Mouse (Mus musculus) regulatory T cell (primary cell): ENCODE data around the gene Zfp870.

Source experiments
- in situ Hi-C: fragments of 300-600 bp; cut with MboI, MseI; formaldehyde crosslinking; loops from one replicate; pipeline ENCODE4 v1.15.1; 2025; ENCODE audit warnings: high pct_unique_total_duplicates

Zfp870 gene

GRCm38 (mm10) chr17:32891239-32892180 is at the start of gene Zfp870:
Gene Zfp870 (minus strand): TSS chr17:32891642.
- in situ Hi-C loops, result no loop called here

DNA sequence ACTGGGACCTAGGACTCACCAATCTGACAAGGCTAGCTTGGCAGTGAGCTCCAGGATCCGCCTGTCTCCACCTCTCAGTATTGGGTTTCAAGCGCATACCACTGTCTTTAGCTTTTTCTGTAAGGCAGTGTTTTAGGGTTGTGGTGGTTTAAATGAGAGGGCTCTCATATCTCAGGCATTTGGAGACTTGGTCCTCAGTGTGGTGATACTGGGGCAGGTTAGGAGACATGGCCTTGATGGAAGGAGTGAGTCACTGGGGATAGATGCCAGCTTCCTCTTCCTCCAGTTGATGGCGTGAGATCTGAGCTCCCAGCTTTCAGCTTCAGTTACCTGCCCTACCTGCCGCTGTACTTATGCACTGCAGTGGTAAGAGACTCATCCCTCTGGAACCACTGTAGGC is 48.4 kb upstream of the Zfp870 start:
- in situ Hi-C loops, result no loop called here

DNA sequence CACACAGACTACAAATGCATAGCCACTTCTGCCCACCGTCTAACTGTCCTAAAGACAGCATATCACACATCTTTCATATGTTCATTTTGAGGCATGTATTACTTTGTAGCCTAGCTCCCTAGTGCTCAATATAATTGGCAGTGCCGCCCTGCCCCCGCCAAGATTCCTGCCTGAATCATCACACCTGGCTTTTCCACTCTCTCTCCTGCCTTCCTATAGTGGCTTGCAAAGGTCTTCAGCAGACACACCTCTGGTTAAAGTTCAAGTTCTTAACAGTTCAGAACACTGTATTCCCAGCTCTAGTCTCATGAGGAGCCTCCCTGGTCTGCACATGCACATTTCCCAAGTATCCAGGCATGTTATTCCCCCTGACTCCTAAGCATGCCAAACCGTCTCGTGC is 36.4 kb upstream of the Zfp870 start:
- in situ Hi-C loops, result no loop called here

DNA sequence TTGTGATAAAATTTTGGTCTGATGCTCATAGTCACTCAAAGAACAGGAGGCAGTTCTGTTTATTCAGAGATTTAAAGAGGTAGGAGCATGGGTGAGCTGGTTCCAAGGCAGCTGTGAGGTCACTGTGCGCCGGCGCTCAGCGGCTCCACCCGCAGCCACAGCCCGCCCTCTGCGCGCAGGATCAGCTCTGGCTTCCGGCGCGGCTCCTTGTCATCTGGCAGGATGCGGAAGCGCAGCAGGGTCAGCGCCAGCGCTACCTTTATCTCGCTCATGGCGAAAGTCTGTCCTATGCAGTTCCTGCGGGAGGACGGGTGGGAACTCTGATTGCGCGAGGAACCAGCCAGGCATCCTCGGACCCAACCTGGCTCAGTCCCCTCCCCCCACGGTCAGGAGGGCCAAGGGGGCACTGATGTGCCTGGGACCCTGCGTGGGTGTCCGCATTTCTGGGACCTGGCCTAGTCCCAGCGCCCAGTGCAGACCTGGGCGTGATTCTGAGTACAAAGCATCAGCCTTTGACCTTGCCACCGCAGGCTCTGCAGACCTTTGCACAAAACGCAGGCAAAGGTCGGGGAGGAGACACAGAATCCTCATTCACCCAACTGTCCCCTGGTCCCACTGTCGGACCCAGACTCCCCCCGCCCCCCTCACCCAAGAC is 33.3 kb upstream of the Zfp870 start:
- in situ Hi-C loops, result no loop called here

GRCm38 (mm10) chr17:32923681-32924080 is 32.2 kb upstream of the Zfp870 start:
- in situ Hi-C loops, result no loop called here

GRCm38 (mm10) chr17:32919123-32919522 is 27.7 kb upstream of the Zfp870 start:
- in situ Hi-C loops, result no loop called here

DNA sequence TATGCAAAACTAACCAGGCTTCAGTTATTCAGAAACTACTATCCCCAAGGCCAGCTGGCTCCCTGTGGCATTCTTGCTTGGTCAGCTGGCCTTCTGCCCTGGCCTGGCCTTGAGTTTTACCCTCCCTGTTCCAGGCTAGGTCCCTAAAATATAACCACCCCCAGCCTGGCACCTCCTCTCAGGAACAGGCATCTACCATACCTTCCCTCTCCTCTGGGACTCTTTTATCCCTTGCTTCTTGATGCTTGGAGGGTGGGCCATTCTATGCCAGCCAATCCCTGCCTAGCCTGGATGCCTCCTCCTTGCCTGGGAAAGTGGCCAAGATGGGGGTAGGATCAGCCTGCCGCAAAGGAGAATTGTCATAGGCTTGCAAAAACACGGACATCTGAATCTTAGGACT is 25.7 kb upstream of the Zfp870 start, which contains the start of gene Cyp4f14:
Gene Cyp4f14, minus strand, starts transcription at position 212 of the 400 bp plus-strand sequence.
- in situ Hi-C loops, result no loop called here

GRCm38 (mm10) chr17:32916075-32916474 is 24.6 kb upstream of the Zfp870 start:
- in situ Hi-C loops, result no loop called here

- in situ Hi-C loops, result no loop called here
Observed at GRCm38 (mm10) chr17:32906172-32906571, 14.7 kb upstream of the Zfp870 start.

DNA sequence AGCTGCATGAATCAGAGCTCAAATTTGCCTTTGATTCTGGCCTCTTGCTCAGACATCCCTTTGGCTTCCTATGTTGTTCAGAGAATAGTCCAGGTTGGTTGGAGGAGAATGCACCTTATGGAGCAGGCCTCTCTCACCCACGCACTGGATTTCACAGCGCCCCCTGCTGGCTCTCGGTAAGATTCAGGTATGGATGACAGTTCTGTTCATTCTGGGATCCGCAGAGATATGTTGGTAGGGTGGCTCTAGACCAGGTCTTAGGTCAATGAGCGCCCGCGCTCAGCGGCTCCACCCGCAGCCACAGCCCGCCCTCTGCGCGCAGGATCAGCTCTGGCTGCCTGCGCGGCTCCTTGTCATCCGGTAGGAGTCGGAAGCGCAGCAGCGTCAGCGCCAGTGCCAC is 13.8 kb upstream of the Zfp870 start:
- in situ Hi-C loops, result no loop called here

DNA sequence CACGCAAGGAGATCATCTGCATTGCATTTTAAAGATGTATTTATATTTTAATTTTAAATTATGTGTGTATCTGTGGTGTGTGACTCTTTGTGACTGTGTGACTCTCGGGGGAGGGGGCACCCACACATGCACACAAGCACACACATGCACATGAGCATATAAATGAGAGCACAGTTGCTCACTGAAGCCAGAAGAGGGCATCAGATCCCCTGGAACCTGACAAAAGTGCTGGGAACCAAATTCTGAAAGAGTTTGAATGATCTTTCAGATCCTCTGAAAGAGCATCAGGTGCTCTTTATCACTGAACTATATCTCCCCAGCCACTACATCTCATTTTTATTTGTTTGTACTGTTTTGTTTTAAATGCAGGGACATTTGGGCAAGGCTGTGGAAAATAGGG is 13.0 kb upstream of the Zfp870 start:
- in situ Hi-C loops, result no loop called here

DNA sequence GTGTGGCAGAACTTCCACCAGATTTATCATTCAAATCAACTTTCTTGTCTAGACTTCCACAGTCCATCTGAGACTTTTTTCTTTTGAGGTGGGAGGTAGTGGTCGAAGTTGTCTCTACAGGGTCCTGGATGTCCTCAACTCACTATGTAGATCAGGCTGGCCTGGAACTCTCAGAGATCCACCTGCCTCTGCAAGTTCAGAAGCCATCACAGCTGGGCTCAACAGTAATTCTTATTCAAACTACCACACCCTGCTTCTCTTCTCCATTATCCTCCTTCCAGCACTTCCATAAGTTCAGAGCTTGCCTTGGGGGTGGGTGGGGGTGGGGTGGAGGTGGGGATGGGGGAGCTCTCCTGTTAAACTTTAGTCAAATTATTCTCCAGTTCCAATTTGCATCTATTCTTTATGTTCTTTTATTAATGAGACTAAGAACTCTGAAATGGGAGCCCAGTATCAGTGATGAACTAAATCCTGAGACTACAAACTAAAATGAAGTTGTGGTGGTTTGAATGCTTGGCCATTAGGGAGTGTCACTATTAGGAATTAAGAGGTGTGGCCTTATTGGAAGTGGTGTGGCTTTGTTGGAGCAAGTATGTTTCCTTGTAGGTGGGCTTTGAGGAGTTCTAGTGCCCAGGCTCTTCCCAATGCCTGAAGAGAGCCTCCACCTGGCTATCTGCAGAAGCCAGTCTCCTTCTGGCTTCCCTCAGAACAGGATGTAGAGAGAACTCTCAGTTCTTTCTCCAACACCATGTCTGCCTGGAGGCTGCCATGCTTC is 10.5 kb upstream of the Zfp870 start:
- in situ Hi-C loops, result no loop called here

GRCm38 (mm10) chr17:32895421-32895820 is 4.0 kb upstream of the Zfp870 start:
- in situ Hi-C loops, result no loop called here

DNA sequence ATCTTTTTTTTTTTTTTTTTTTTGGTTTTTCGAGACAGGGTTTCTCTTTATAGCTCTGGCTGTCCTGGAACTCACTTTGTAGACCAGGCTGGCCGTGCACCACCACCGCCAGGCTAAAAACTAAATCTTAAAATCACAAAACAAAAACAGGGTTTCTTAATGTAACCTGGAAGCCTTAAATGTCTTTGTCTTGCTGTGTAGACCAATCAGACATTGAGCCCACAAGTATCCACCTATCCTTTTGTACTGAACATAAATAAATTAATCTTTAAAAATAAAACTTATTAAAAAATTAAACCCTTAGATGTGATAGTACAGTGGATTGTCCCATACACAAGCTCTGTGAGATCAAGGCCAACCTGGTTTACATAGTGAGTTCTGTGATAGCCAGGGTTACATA is 2.5 kb upstream of the Zfp870 start:
- in situ Hi-C loops, result no loop called here

DNA sequence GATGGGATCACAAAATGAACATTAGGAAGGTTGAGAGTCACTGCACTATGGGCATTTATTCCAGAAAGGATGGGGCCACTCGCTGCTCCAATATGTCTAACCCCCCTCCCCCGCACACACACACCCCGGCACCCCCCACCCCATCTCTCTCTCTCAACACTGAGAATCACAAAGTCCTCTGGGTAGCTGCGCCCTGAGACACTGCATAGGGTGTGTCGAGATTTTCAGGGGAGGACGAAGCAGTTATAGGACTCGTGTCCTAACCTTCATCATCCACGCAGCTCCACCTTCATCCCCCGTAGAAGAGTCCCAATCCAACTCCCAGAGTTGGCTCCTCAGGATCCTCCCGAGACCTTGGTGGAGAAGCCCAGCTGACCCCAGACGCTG is 597 bp downstream of the Zfp870 start:
- in situ Hi-C loops, result no loop called here

GRCm38 (mm10) chr17:32889611-32890010 is 1.8 kb downstream of the Zfp870 start:
- in situ Hi-C loops, result no loop called here

DNA sequence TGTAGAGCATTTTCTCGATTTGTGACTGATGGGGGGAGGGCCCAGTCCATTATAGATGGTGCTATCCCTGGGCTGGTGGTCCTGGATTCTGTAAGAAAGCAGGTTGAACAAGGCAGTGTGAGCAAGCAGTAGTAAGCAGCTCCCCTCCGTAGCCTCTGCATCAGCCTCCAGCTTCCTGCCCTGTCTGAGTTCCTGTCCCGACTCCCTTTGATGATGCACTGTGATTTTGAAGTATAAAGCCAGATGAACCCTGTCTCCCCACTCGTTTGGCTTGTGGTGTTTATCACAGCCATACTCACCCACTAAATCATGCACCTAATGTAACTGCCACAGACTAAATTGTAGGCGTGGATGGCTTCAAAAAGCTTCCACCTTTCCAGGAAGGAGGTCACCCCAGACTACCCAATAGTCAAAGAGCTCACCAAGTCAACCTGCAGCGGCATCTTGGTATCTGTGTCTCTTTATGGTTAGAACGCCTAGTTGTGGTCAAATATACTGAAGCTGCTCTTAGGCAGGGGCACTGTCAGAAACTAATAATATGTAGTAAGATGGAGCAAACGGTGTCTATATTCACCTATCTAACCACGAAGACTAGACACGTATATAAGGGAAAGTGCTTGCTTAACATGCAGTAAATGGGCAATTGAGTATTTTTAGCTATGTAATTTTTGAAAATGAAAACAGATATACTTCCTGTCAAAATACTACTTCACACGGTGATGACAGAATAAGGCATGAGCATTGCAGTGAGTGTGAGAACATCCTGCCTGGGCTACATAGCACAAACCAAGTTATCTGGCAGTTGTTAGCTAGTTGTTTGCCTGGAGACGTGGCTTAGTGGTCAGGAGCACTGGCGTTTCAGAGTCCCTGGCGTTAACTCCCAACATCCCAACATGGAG is 10.9 kb downstream of the Zfp870 start:
- in situ Hi-C loops, result no loop called here

DNA sequence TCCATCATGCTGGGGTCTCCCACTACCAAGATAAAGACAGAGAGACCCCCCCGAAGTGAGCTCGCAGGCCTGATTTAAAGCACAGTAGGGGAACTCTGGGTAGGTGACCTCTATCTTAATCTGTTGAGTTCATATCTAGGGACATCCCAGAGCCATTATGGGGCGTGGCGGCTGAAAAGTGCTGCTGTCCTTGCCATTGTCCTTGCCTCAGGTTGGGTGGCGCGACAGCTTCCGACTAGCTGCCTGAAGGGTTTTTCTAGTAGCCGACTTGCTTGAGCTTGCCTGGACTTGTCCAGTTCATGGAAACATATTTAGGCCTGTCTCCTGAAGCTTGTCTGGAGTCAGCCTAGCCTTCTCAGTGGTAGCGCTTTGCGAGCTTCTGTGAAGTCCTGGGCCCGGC is 12.7 kb downstream of the Zfp870 start:
- in situ Hi-C loops, result no loop called here

DNA sequence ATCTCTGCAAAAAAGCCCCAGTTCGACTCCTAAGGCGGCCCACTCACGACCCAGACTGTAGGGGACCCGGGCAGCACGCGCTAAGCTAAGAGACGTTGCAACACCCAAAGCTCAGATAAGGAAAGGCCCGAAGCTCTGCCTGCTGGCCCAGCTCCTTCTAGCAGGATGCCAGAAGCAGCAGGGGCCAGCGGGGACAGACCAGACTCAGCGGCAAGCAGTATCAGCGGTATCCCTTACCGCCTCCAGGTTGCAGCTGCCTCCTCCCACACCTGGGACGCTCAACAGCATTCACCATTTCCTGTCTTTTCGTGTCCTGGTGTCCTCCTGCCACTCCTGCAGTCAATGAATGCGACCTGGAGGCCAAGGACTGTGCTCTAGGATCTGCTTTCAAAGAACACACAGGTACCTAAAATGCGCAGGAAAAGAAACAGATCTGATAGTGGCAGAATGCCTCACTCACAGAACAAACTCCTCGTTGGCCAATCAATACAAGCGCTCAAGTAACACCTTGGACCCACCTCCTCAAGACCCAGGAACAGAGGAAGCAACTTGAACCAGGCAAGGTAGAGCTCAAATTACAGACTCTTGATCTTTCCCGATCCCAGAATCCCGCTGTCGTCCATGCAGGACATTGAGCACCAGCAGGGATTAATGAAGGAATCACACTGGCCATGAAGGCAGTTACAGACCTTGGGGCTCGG is 13.8 kb downstream of the Zfp870 start:
- in situ Hi-C loops, result no loop called here

DNA sequence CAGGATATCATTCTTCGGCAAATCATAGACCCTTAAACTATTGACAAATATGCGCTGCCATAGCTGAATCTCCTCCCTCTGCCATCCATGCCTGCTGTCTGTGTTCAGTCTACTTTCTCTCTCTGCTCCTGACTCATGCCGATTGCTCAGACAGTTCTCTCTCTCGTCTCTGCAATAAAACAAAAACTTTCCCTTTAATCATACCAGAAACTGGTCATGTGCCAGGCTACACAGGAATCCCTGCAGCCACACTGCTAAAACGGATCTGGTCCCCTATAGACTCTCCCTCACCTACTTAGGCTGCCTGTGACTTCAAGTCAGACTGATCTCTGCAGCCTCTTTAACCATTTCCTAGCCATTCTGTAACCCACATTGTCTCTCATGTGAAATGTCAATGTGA is 18.7 kb downstream of the Zfp870 start:
- in situ Hi-C loops, result no loop called here

- in situ Hi-C loops, result no loop called here
Observed at GRCm38 (mm10) chr17:32872091-32872490, 19.4 kb downstream of the Zfp870 start.
